Mouse (Mus musculus): ENCODE data around the gene Pigs. TPM values are rescaled to one million over a fixed set of nuclear protein-coding genes. Genes with fewer than 3 reads are reported as not detected.

Pigs gene
- polyA plus RNA-seq, 1 experiment: 50.2 TPM

DNA sequence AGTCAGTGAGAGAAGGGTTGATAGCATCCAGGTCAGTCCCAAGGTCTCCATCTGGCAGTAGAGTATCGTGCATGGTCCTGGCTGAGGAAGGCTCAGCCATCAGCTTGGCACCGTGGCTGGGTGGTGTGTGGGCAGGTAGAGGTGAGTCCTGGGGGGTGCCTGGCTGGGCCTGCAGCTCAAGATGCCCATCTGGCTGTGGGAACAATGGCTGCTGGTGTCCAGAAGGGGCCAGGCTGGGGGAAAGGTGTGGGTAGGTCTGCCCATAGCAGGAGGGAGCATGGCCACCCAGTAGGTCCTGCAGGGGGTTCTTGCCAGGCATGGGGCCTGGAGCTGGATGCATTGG is 32.5 kb downstream of the Pigs start:
- Histone ChIP-seq H3K79me2 (ENCODE audit: control insufficient read depth, insufficient read depth) (no peaks in the 10 kb centered on the region), H3K27me3 (ENCODE audit: control insufficient read depth, insufficient read depth, insufficient read length) (no peaks in the 10 kb centered on the region), H3K36me3 (ENCODE audit: control insufficient read depth, insufficient read depth) (no peaks in the 10 kb centered on the region), H3K4me3 (no peak overlapping the region), H3ac (ENCODE audit: control insufficient read depth, insufficient read length) (no peak overlapping the region), H3K4me2 (ENCODE audit: low read depth) (peak overlapping the region; percentile 1)
- no peak for TF ChIP-seq POLR2AphosphoS2 (IDR thresholded peaks at IDR 0.05; ENCODE audit: insufficient read length, low read depth)
- TF ChIP-seq POLR2A (IDR thresholded peaks at IDR 0.05; ENCODE audit: insufficient read length, low read depth): no peak
- TF ChIP-seq MYOG (IDR thresholded peaks at IDR 0.05; ENCODE audit: control insufficient read depth in 1 of 3, insufficient read depth in 1 of 3, insufficient read length in 2 of 3, low read depth in 2 of 3): peak in 1 of 3 experiments; percentile 1
- no peak for TF ChIP-seq CEBPB (IDR thresholded peaks at IDR 0.05; ENCODE audit: insufficient read depth, poor library complexity, severe bottlenecking)

DNA sequence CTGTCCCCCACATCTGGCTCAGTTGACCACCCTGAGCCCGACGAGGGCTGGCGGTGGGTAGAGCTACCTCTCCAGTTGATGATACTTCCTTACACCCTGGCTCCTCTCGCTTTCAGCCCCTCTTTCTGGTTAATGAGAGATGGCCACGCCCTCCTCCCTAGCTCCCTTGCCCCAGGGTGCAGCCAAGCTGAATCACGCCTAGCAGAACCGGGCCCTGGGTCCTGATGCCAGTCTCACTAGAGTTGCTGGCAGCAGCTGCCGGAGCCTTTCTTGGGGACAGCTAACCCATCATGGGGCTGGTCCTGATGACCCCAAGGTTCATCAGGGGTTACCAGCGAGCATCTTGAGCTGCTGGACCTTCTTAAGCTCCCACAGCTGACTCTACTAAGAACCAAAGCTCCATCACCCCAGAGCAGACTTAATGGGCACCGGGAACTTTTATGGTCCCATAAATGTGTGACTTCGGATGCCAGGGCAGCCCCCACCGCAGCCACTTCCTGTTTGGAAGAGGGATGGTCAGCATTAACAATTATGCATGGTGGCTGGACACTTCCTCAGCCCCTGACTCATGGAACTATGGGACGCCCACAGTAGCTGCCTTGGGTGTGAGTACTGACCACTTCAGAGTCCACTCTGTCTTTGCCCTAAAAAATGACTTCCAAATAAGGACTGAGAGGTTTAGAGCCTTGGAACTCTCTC is 35.2 kb downstream of the Pigs start:
- no peak overlapping the region for H3ac ChIP-seq (ENCODE audit: control insufficient read depth, insufficient read length)
- H3K27me3 ChIP-seq (ENCODE audit: control insufficient read depth, insufficient read depth, insufficient read length): no peaks in the 10 kb centered on the region
- no peaks in the 10 kb centered on the region for H3K79me2 ChIP-seq (ENCODE audit: control insufficient read depth, insufficient read depth)
- TF ChIP-seq E2F4 (IDR thresholded peaks at IDR 0.05; ENCODE audit: insufficient read depth) (no peak), POLR2AphosphoS2 (IDR thresholded peaks at IDR 0.05; ENCODE audit: insufficient read length, low read depth) (no peak), POLR2A (IDR thresholded peaks at IDR 0.05; ENCODE audit: insufficient read length, low read depth) (peak; percentile 45), MYOD1 (IDR thresholded peaks at IDR 0.05; ENCODE audit: control insufficient read depth in 1 of 3, insufficient read length in 2 of 3, low read depth in 2 of 3) (peak in 1 of 3 experiments; percentile 54)
- H3K36me3 ChIP-seq (ENCODE audit: control insufficient read depth, insufficient read depth): no peaks in the 10 kb centered on the region
- H3K4me2 ChIP-seq (ENCODE audit: low read depth): peak overlapping the region; percentile 74
- H3K4me3 ChIP-seq: no peak overlapping the region

DNA sequence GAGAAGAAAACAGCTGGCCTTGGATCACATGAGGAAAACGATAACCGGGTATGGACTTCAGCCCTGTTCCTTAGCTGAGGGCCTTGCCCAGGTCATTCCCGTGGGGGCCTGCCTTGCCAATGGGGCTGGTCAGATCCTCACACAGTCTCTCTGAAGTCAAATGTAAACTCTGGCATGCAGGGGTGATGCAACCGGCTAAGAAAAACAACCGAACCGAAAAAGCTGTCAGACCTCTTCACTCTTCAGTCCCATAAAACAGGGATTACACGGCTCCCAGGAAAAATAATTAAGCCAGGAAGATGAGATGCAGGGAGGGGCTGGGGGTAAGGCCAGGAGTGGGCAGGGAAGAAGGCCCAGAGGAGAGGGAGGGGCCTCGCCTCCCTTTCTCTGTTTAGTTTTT is 35.9 kb downstream of the Pigs start:
- TF ChIP-seq USF1 (IDR thresholded peaks at IDR 0.05; ENCODE audit: low read depth) (no peak), MYOG (IDR thresholded peaks at IDR 0.05; ENCODE audit: control insufficient read depth in 1 of 3, insufficient read depth in 1 of 3, insufficient read length in 2 of 3, low read depth in 2 of 3) (no peak), SRF (IDR thresholded peaks at IDR 0.05; ENCODE audit: control insufficient read depth, insufficient read length, low read depth) (no peak), MYOD1 (IDR thresholded peaks at IDR 0.05; ENCODE audit: control insufficient read depth in 1 of 3, insufficient read length in 2 of 3, low read depth in 2 of 3) (peak in 1 of 3 experiments; percentile 33), POLR2A (IDR thresholded peaks at IDR 0.05; ENCODE audit: insufficient read length, low read depth) (no peak), REST (IDR thresholded peaks at IDR 0.05; ENCODE audit: insufficient read depth, insufficient read length) (no peak), TCF12 (IDR thresholded peaks at IDR 0.05; ENCODE audit: insufficient read depth, poor library complexity, severe bottlenecking) (no peak), MAX (IDR thresholded peaks at IDR 0.05; ENCODE audit: low read depth) (no peak), CEBPB (IDR thresholded peaks at IDR 0.05; ENCODE audit: insufficient read depth, poor library complexity, severe bottlenecking) (peak; percentile 92)
- H3K79me2 ChIP-seq (ENCODE audit: control insufficient read depth, insufficient read depth): no peaks in the 10 kb centered on the region
- H3K4me3 ChIP-seq: no peak overlapping the region
- peak overlapping the region; percentile 74 for H3K4me2 ChIP-seq (ENCODE audit: low read depth)
- no peaks in the 10 kb centered on the region for H3K27me3 ChIP-seq (ENCODE audit: control insufficient read depth, insufficient read depth, insufficient read length)
- H3ac ChIP-seq (ENCODE audit: control insufficient read depth, insufficient read length): no peak overlapping the region
- no peaks in the 10 kb centered on the region for H3K36me3 ChIP-seq (ENCODE audit: control insufficient read depth, insufficient read depth)

DNA sequence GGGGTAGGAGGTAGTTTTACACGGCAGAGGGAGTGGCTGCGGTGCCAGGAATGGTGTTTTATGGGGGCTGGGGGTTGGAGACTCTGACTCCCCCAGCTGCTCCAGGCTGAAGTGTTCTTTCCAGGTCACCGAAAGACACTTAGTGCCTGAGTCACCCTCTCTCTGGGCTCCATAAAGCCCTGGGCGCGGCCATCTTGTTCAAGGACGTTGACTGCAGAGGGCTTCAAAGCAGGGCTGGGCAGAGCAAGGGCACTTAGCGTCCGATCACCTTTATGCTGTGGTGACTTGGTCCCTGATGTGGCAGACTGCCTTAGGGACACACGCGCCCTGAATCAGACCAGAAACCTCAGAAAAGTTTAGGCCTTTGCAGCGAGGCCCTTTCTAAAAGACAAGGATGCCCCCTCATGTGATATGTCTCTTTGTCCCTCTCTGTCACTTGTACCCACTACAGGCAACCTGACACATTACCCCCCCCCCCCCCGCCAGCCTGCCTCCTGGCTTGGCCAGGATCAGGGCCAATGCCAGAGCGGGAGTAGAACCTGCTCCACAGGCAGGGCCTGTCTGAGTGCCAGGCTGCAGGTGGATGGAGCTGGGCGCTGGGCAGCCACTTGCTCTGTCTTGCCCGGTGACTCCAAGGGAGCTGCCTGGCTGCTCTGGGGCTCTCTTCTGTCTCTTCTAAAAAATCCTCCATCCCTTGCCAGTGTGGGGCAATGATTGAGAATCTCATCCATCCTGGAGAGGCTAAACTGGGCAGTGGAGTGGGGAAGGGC is 39.4 kb downstream of the Pigs start:
- no peak overlapping the region for H3K4me3 ChIP-seq
- H3K27me3 ChIP-seq (ENCODE audit: control insufficient read depth, insufficient read depth, insufficient read length): no peaks in the 10 kb centered on the region
- no peaks in the 10 kb centered on the region for H3K79me2 ChIP-seq (ENCODE audit: control insufficient read depth, insufficient read depth)
- H3K4me2 ChIP-seq (ENCODE audit: low read depth): no peak overlapping the region
- no peak overlapping the region for H3ac ChIP-seq (ENCODE audit: control insufficient read depth, insufficient read length)
- no peak for TF ChIP-seq MYOG (IDR thresholded peaks at IDR 0.05; ENCODE audit: control insufficient read depth in 1 of 3, insufficient read depth in 1 of 3, insufficient read length in 2 of 3, low read depth in 2 of 3)
- no peak for TF ChIP-seq TCF3 (IDR thresholded peaks at IDR 0.05; ENCODE audit: insufficient read length, low read depth)
- no peak for TF ChIP-seq CEBPB (IDR thresholded peaks at IDR 0.05; ENCODE audit: insufficient read depth, poor library complexity, severe bottlenecking)
- TF ChIP-seq TCF12 (IDR thresholded peaks at IDR 0.05; ENCODE audit: insufficient read depth, poor library complexity, severe bottlenecking): no peak
- TF ChIP-seq SRF (IDR thresholded peaks at IDR 0.05; ENCODE audit: control insufficient read depth, insufficient read length, low read depth): no peak
- H3K36me3 ChIP-seq (ENCODE audit: control insufficient read depth, insufficient read depth): no peaks in the 10 kb centered on the region

DNA sequence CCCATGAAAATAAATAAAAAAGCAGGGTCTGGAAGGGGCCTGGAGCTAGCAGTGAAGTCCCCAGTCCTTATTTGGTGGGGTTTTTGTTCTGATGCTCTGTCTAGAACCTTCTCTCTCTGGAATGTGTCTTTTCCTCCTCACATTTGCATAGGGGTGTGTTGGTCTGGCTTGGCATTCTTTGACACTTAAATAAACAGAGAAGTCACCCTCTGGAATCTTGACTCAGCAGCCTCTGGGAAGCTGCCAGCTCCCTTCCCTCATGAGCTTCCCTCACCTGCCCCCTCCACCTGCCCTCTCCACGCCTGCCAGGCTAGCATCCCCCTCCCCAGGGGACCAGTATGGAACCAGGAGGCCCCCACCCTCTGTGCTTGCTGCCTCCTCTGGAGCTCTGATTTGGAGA is 42.2 kb downstream of the Pigs start:
- Histone ChIP-seq H3K4me3 (no peak overlapping the region), H3ac (ENCODE audit: control insufficient read depth, insufficient read length) (no peak overlapping the region), H3K4me2 (ENCODE audit: low read depth) (peak overlapping the region; percentile 28), H3K27me3 (ENCODE audit: control insufficient read depth, insufficient read depth, insufficient read length) (no peaks in the 10 kb centered on the region), H3K36me3 (ENCODE audit: control insufficient read depth, insufficient read depth) (no peaks in the 10 kb centered on the region), H3K79me2 (ENCODE audit: control insufficient read depth, insufficient read depth) (no peaks in the 10 kb centered on the region)
- no peak for TF ChIP-seq REST (IDR thresholded peaks at IDR 0.05; ENCODE audit: insufficient read depth, insufficient read length)
- no peak for TF ChIP-seq MAX (IDR thresholded peaks at IDR 0.05; ENCODE audit: low read depth)
- no peak for TF ChIP-seq E2F4 (IDR thresholded peaks at IDR 0.05; ENCODE audit: insufficient read depth)
- TF ChIP-seq MYOD1 (IDR thresholded peaks at IDR 0.05; ENCODE audit: control insufficient read depth in 1 of 3, insufficient read length in 2 of 3, low read depth in 2 of 3): peak in 2 of 3 experiments; percentile 16 to 73
- peak in 1 of 3 experiments; percentile 48 for TF ChIP-seq MYOG (IDR thresholded peaks at IDR 0.05; ENCODE audit: control insufficient read depth in 1 of 3, insufficient read depth in 1 of 3, insufficient read length in 2 of 3, low read depth in 2 of 3)
- no peak for TF ChIP-seq POLR2A (IDR thresholded peaks at IDR 0.05; ENCODE audit: insufficient read length, low read depth)
- TF ChIP-seq CEBPB (IDR thresholded peaks at IDR 0.05; ENCODE audit: insufficient read depth, poor library complexity, severe bottlenecking): no peak
- no peak for TF ChIP-seq TCF3 (IDR thresholded peaks at IDR 0.05; ENCODE audit: insufficient read length, low read depth)
- TF ChIP-seq SRF (IDR thresholded peaks at IDR 0.05; ENCODE audit: control insufficient read depth, insufficient read length, low read depth): no peak
- TF ChIP-seq POLR2AphosphoS2 (IDR thresholded peaks at IDR 0.05; ENCODE audit: insufficient read length, low read depth): no peak

Data from myocyte (in vitro differentiated cells).